Mouse (Mus musculus) lung, postnatal 0 days (tissue): ENCODE results near the gene Mrpl18. TPM values are rescaled to one million over a fixed set of nuclear protein-coding genes. Genes with fewer than 3 reads are reported as not detected.

Experiments used
- ATAC-seq: fragments of 200-750 bp; cut with Nextera tagmentation; 2 replicates; pipeline ENCODE4 v1.8.0; 2017; ENCODE audit warnings: moderate library complexity
- DNase-seq: peaks from one replicate; pipeline ENCODE4 v3.0.0-alpha.2; 2016; ENCODE audit warnings: low spot score
- H3K27ac ChIP-seq: fragments of 300-500 bp; sonication (generic); 2 replicates; pipeline ENCODE4 v1.5.1; 2014; ENCODE audit warnings: antibody characterized with exemption, mild to moderate bottlenecking, low read length, mixed read lengths
- H3K27me3 ChIP-seq: fragments of 300-500 bp; sonication (generic); replicated peaks from 2 replicates; pipeline ENCODE4 v1.6.1; 2014; ENCODE audit warnings: low read length, mixed read lengths; ENCODE audit not compliant: insufficient read depth
- H3K36me3 ChIP-seq: fragments of 300-500 bp; sonication (generic); 2 replicates; pipeline ENCODE4 v1.6.1; 2014; ENCODE audit warnings: low read length, mixed read lengths; ENCODE audit not compliant: insufficient read depth
- H3K4me1 ChIP-seq: fragments of 300-500 bp; sonication (generic); 2 replicates; pipeline ENCODE4 v1.6.1; 2014; ENCODE audit warnings: antibody characterized with exemption, low read depth, low read length, mixed read lengths; ENCODE audit not compliant: insufficient read depth
- H3K4me2 ChIP-seq: fragments of 300-500 bp; sonication (generic); replicated peaks from 2 replicates; pipeline ENCODE4 v1.6.1; 2014; ENCODE audit warnings: low read depth, mild to moderate bottlenecking, low read length, moderate library complexity, mixed read lengths
- H3K4me3 ChIP-seq: fragments of 300-500 bp; sonication (generic); 2 replicates; pipeline ENCODE4 v1.5.1; 2014; ENCODE audit warnings: low read depth, low read length
- H3K9ac ChIP-seq: fragments of 300-500 bp; sonication (generic); replicated peaks from 2 replicates; pipeline ENCODE4 v1.6.1; 2014; ENCODE audit warnings: low read depth, mild to moderate bottlenecking
- H3K9me3 ChIP-seq: fragments of 300-500 bp; sonication (generic); 2 replicates; pipeline ENCODE4 v1.6.1; 2016; ENCODE audit warnings: low read length, mixed read lengths
- CTCF ChIP-seq: IDR thresholded peaks from 2 replicates; pipeline ENCODE4 v1.5.1; 2016; ENCODE audit warnings: antibody characterized with exemption, mild to moderate bottlenecking
- EP300 ChIP-seq: IDR thresholded peaks from 2 replicates; pipeline ENCODE4 v1.6.1; 2016; ENCODE audit warnings: antibody characterized with exemption, mild to moderate bottlenecking, control low read depth
- WGBS: fragments of 180-500 bp; shearing (Covaris S2); extraction: QIAGEN DNeasy Blood & Tissue Kit; methylation state at CpG from one replicate; pipeline ENCODE4 v1.1.7; 2014; 5-methylcytosine and 5-hydroxymethylcytosine counted together
- microRNA-seq: library from miRNA; unstranded; fragments of <30 nt; microRNA quantifications from one replicate; pipeline ENCODE4, GENCODE M21; 2016
- polyA plus RNA-seq: library from polyadenylated mRNA; unstranded; fragments of >200 nt; fragmentation: Nextera tagmentation; extraction: Ambion mirVana; gene quantifications from 2 replicates; pipeline ENCODE4 v1.2.1, GENCODE M21; 2015

Mrpl18 gene
- polyA plus RNA-seq, 1 experiment from 2014 or later: 70.2 TPM

DNA sequence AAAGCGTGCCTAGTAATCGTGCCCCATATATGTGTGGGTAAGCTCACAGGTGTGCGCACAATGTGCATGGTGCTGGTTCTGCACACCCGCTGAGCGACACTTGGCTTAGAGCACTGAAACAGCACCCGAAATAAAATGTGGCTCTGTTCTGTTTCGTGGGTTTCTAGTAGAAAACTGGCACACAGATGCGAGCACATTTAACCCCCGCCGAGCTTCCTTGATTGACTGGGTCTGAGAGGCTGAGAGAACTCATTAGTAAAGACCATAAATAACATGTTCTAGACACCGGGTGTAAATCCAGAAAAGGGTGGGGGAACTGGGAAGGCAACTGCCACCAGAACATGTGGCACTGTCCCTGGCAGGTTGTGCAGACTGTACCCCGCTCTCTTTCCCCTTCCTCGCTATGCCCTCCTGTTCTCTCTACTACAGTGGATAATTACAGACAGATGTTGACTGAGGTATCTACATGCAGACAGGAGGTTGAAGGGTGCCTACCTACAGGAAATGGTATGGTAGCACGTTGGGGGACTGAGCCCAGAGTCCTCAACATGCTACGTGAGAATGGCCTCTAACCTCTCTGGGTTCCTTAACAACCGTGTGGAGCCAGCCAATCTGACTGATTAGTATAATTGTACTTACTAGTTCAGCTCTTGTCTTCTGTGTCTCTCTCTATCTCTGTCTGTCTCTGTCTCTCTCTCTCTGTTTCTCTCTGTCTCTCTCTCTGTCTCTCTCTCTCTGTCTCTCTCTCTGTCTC lies 43.7 kb downstream of the Mrpl18 start:
- ATAC-seq: no peak
- H3K36me3 ChIP-seq: no peaks in the 10 kb centered on the region
- H3K27ac ChIP-seq: no peak overlapping the region
- H3K4me2 ChIP-seq: no peak overlapping the region
- no peak for DNase-seq
- H3K4me1 ChIP-seq: no peaks in the 10 kb centered on the region
- H3K9me3 ChIP-seq: no peaks in the 10 kb centered on the region
- no peak overlapping the region for H3K9ac ChIP-seq
- H3K27me3 ChIP-seq: 0 out of 2 replicates have a peak, but pooled peaks cover 4% of the 10 kb centered on the region
- TF ChIP-seq CTCF (no peak), EP300 (no peak)
- no peak overlapping the region for H3K4me3 ChIP-seq
- WGBS: 68% methylated on average over 16 of the region's 16 CpGs

GRCm38 (mm10) chr17:12868640-12869039 lies 47.5 kb downstream of the Mrpl18 start:
- Histone ChIP-seq H3K27me3 (0 out of 2 replicates have a peak, but pooled peaks cover 4% of the 10 kb centered on the region), H3K9me3 (no peaks in the 10 kb centered on the region), H3K36me3 (no peaks in the 10 kb centered on the region), H3K4me2 (no peak overlapping the region), H3K9ac (no peak overlapping the region), H3K4me3 (no peak overlapping the region), H3K4me1 (no peaks in the 10 kb centered on the region), H3K27ac (no peak overlapping the region)
- TF ChIP-seq EP300 (no peak), CTCF (no peak)
- DNase-seq: no peak
- ATAC-seq: no peak
- 15% methylated on average over 4 of the region's 4 CpGs for WGBS

DNA sequence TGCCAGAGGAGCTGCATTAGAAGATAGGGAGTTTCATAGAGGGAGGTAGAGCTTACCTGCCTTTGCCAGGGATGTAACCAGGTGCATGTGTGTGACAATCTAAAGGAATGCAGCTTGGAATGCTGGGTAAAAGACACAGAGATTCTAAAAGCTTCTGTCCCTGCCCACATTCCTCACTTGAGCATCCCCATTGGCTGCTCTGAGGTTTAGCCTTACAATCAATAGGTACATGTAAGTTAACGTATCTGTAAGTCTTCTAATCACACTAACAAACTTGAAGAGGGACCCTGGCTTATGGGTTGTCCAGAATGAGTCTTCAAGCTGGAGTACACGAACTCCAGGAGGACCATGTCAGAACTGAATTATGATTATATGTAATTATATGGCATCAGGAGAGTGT lies 48.1 kb downstream of the Mrpl18 start, which contains the start of gene Mas1:
Mas1 (minus strand) TSS at position 101 of the 400 bp plus-strand sequence.
- ATAC-seq (no peak), DNase-seq (no peak)
- Histone ChIP-seq H3K9me3 (no peaks in the 10 kb centered on the region), H3K4me1 (no peaks in the 10 kb centered on the region), H3K4me2 (no peak within 1 kb of the TSS), H3K9ac (no peak within 1 kb of the TSS), H3K27ac (no peak within 1 kb of the TSS), H3K27me3 (0 out of 2 replicates have a peak, but pooled peaks cover 4% of the 10 kb centered on the region), H3K36me3 (no peaks in the 10 kb centered on the region), H3K4me3 (no peak within 1 kb of the TSS)
- TF ChIP-seq CTCF (no peak), EP300 (no peak)
- 33% methylated on average over 2 of the region's 2 CpGs for WGBS

GRCm38 (mm10) chr17:12866853-12867252 lies 49.3 kb downstream of the Mrpl18 start:
- no peaks in the 10 kb centered on the region for H3K4me1 ChIP-seq
- H3K4me3 ChIP-seq: no peak overlapping the region
- TF ChIP-seq CTCF (no peak), EP300 (no peak)
- no peaks in the 10 kb centered on the region for H3K36me3 ChIP-seq
- H3K27ac ChIP-seq: no peak overlapping the region
- H3K9ac ChIP-seq: no peak overlapping the region
- DNase-seq: no peak
- ATAC-seq: no peak
- H3K9me3 ChIP-seq: no peaks in the 10 kb centered on the region
- H3K4me2 ChIP-seq: no peak overlapping the region
- WGBS: 82% methylated on average over 10 of the region's 10 CpGs
- H3K27me3 ChIP-seq: 0 out of 2 replicates have a peak, but pooled peaks cover 1% of the 10 kb centered on the region

DNA sequence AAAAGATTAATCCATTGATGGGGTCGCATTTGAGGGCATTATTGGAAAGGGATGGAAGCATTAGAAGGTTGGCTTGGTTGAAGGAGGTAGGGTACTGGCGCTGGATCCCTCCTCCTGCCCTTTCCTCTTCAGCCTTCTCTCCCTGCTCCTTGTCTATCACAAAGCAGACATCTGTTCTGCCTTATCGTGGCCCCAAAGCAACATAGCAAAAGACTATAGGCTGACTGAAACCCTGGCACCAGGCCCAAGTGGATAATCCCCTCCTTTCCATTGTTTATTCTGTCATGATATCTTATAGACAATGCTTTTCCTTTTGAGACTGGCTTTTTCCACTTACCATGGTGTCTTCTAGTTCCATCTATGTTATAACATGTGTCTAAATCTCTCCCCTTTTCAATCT lies 50.7 kb downstream of the Mrpl18 start:
- no peak for TF ChIP-seq EP300
- no peak for TF ChIP-seq CTCF
- Histone ChIP-seq H3K36me3 (no peaks in the 10 kb centered on the region), H3K27ac (no peak overlapping the region), H3K4me3 (no peak overlapping the region), H3K9me3 (no peaks in the 10 kb centered on the region), H3K9ac (no peak overlapping the region), H3K4me1 (no peaks in the 10 kb centered on the region), H3K4me2 (no peak overlapping the region), H3K27me3 (no peaks in the 10 kb centered on the region)
- DNase-seq (no peak), ATAC-seq (no peak)
- whole genome bisulfite sequencing: 58% methylated on average over 3 of the region's 3 CpGs

- Histone ChIP-seq H3K4me3 (no peak overlapping the region), H3K36me3 (no peaks in the 10 kb centered on the region), H3K4me1 (no peaks in the 10 kb centered on the region), H3K9ac (no peak overlapping the region), H3K27ac (no peak overlapping the region), H3K9me3 (no peaks in the 10 kb centered on the region), H3K27me3 (no peaks in the 10 kb centered on the region), H3K4me2 (no peak overlapping the region)
- ATAC-seq (no peak), DNase-seq (no peak)
- TF ChIP-seq EP300 (no peak), CTCF (no peak)
These were observed 52.0 kb downstream of the Mrpl18 start for GRCm38 (mm10) chr17:12864111-12864510.

Small RNAs within 50 kb of the gene (microRNA-seq; reads per million reads assigned to microRNA genes)
- not detected for gene Gm24085

Other genes with a start within 250 kb of the Mrpl18 start
- gene Slc22a1, start 240.5 kb downstream of the Mrpl18 start, polyA plus RNA-seq: 1.6 and 3.2 TPM in 2 replicates
- gene Igf2r, start 146.7 kb downstream of the Mrpl18 start, polyA plus RNA-seq: 26.7 and 27.9 TPM in 2 replicates
- gene Mas1, start 48.2 kb downstream of the Mrpl18 start, polyA plus RNA-seq: 0.14 and 0.54 TPM in 2 replicates
- not detected in 2 replicates for gene Mrgprh, start 40.3 kb downstream of the Mrpl18 start, polyA plus RNA-seq
- 0.51 and 0.75 TPM in 2 replicates for gene Pnldc1, start 6.1 kb downstream of the Mrpl18 start, polyA plus RNA-seq
- gene Tcp1, start 644 bp downstream of the Mrpl18 start, polyA plus RNA-seq: 155 and 174 TPM in 2 replicates
- gene Acat3, start 24.3 kb upstream of the Mrpl18 start, polyA plus RNA-seq: 0.21 and 0.39 TPM in 2 replicates
- gene Acat2, start 44.4 kb upstream of the Mrpl18 start, polyA plus RNA-seq: 42.8 and 46.0 TPM in 2 replicates
- 127 and 131 TPM in 2 replicates for gene Wtap, start 77.8 kb upstream of the Mrpl18 start, polyA plus RNA-seq
- gene Sod2, start 90.5 kb upstream of the Mrpl18 start, polyA plus RNA-seq: 195 and 289 TPM in 2 replicates
- not detected in 2 replicates for gene Gpr31b, start 136.0 kb upstream of the Mrpl18 start, polyA plus RNA-seq
- 0.18 and 0.23 TPM in 2 replicates for gene Tcp10b, start 144.8 kb upstream of the Mrpl18 start, polyA plus RNA-seq
- not detected in 2 replicates for gene Unc93a, start 215.5 kb upstream of the Mrpl18 start, polyA plus RNA-seq